Mouse (Mus musculus) left cerebral cortex, postnatal 10 days (tissue): ENCODE measurements around the gene Ccl7. TPM values are rescaled to one million over a fixed set of nuclear protein-coding genes. Genes with fewer than 3 reads are reported as not detected.

Experiments used
- DNase-seq, 2 experiments: peaks; one replicate each; pipeline ENCODE4 v3.0.0; 2021 to 2022; ENCODE audit warnings: low spot score in 2 of 2, mixed read lengths in 1 of 2; ENCODE audit errors: extremely low spot score in 1 of 2
- intact Hi-C: fragments of 180-260 bp; cut with DNase I; formaldehyde crosslinking; loops from one replicate; pipeline ENCODE4 v1.15.1; 2025
- total RNA-seq, 2 experiments: library from RNA; stranded (reverse); gene quantifications; 2 replicates each; pipeline ENCODE4 v1.2.3; 2021

The Ccl7 gene
- total RNA-seq: not detected

DNA sequence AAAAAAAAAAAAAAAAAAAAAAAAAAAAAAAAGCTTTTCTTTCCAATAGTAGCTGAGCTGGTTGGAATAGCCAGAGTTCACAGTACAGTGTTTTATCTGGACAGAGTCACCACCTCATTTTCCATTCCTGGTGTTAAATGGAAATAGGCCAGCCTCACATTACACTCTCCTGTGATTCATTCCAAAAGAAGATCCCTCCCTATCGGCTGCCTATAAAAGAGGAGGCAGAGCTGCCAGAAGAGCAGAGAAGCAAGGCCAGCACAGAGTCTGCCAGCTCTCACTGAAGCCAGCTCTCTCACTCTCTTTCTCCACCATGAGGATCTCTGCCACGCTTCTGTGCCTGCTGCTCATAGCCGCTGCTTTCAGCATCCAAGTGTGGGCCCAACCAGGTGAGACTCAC lies at the start of gene Ccl7:
TSS of gene Ccl7 (plus strand) at position 242 of the 400 bp plus-strand sequence.
- intact Hi-C loops: no loop called here
- no peak for DNase-seq

DNA sequence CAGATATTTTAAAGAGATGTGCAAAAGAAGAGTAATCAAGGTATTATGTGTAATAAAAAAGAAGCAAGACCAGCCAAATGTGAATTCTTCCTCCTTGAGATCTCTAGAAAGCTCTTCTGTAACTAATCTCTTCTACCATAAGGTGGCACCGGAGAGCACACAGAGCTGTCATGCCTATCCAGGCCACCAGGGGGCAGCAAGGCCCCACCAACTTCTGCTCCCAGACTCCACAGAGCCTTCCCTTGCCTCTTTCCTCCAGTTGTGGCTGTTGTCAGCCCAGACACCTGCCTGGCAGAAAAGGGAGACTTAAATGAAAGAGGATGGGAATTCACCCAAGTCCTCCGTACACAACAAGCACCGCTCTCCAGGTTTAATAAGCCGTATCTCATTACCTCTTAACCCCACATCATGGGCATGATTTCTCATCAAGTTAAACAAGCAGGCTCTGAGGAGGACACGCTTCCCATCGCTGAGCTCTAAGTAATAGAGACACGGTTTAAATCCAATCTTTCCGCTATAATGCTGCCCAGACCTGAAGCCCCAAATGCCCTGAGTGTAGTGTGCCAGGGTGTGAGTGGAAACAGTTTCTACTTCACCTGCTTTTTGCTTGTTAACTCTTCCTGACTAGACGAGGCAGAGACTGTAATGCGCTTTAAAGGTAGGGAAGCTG lies 49.2 kb upstream of the Ccl7 start:
- DNase-seq: peak; percentile 44 to 61
- intact Hi-C loops: loop anchor here (1.0 to 2.0 kb wide), 2 partner anchors 181 to 894 kb away; partner anchors contain the start of gene Rad51d

DNA sequence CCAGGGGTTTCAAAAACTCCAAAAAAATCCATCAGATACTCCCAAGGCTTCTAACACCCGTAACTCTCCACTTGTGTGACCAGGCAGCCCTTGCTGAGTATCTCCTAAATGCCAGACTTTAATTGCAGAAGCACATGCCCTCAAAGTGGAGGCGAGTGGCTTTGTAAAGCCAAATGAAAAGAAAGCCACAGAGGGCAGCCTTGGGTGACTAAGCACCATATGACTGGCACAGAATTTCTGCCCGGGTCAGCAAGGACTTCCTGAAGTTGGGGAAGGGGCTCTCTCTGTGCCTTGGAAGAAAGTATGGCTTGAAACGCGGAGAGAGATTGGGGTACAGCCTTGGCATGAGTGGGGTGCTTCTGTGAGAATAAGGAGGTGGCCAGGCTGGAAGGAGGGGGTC lies 48.4 kb upstream of the Ccl7 start:
- DNase-seq: no peak
- intact Hi-C loops: loop anchor here (2.0 kb wide), 1 partner anchor 894 kb away; the partner anchor contains the start of gene Rad51d

DNA sequence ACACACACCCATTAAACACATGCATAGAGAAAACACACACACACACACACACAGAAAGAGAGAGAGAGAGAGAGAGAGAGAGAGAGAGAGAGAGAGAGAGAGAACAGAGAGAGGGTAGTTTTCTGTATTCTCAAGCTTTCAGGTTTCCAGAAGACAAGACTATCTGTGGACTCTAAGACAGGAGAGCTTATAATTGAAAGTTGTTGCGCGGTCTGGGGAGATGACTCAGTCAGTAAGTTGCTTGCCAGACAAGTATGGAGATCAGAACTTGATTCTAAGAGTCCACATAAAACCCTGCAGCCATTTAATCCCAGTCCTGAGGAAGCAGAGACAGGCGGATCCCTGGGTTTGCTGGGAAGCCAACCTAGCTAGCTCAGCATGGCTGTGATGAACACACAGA lies 46.9 kb upstream of the Ccl7 start:
- DNase-seq: no peak
- intact Hi-C loops: no loop called here

DNA sequence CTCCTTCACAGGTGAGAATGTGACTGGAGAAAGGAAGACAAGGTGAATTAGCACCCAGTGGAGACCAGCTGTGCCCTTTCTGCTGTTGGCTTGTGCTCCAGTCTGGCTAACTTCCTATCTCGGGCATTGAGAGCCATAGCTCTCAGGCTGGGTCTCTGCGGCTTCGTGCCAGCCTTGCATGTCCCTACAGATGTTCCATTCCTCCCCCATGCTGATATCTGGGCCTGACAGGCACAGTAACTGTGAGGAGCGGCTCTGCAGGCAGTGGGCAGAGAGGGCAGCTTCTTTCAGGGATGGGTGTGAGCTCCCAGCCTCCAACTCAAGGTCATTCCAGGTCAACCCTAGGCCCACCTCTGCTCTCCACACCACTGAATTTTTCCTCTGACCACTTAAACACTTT lies 46.0 kb upstream of the Ccl7 start:
- no peak for DNase-seq
- intact Hi-C loops: no loop called here

DNA sequence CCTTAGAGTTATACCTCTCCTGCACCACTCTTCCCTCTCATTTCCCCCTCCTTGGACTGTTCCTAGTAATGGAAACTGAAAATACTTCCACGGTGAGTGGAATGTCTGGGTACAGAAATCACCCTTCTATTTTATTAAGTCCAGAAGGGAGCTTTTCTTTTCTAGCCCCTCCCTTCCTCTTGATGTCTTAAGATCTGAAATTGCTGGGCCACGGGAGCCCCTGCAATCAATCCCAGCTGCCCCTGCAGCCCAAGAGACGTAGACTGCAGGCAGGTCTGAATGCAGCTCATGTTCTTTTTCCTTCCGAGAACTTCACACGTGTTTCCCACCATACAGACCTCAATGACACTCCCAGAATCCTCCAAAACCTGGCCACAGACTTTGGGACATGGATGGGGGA lies 44.9 kb upstream of the Ccl7 start:
- intact Hi-C loops: no loop called here
- DNase-seq: no peak

DNA sequence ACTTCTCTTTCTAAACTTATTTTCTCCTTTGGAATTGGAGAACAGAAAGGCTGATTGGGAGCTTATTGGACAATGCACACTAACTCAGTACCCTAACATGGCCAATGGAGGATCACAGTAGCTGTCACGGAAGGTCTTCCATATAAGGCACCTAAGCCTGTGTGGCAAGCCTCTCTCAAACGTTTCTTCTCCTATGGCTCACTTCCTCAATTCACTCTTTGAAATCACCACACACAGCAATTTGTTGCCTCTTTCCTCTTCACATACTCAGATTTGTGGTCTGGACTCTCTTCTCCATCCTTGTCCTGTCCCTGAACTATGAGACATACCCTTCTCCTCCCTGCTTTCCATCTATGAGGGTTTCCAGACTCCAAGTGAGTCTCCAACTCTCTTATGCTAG lies 40.7 kb upstream of the Ccl7 start:
- no peak for DNase-seq
- intact Hi-C loops: no loop called here

DNA sequence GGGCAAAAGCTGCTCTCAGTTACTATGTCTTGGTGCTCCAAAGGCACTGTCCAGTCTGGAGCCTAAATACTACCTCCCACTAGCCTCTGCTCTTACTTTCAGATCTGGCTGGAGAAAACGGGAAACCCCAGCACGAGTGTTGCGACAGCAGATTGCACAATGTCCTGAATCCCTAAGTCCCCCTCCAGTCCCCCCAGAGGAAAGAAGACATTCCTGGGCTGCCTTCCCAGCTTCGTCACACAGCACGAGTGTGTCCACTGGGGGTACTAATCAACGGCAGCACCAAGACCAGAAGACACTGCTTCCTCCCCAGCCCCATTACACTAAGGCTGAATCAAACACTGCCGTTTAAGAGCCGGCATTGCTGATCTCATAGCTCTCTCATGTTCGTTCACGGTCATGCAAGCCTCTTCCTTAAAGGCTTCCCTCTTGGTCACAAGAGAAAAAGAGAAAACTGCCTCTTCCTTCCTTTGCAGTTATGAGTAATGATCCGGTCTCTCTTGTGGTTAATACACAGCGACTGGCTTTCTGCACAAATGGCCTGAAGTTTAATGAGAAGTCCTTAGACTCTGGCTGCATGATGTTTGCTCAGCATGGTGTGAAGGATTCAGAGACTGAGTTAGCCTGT lies 38.6 kb upstream of the Ccl7 start:
- intact Hi-C loops: no loop called here
- DNase-seq: peak in 1 of 2 experiments; percentile 55

DNA sequence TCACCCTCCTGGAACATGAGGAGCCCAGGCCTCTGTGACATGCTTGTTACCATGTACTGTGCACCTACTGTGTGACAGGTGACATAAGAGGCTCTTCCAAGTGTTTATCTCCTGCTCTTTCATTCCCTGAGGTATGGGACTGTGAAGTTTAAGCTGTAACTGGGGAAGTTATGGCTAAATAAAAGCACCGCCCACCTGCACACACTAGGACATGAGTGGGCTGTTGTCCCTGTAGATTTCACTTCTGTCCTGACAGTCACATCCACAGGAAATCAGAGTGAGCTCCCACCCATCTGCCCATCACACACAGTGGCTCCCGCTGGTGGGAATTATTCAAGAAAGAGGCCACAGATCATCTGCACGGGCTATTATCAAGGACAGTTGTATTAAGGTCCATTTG lies 35.4 kb upstream of the Ccl7 start:
- DNase-seq: no peak
- intact Hi-C loops: no loop called here

DNA sequence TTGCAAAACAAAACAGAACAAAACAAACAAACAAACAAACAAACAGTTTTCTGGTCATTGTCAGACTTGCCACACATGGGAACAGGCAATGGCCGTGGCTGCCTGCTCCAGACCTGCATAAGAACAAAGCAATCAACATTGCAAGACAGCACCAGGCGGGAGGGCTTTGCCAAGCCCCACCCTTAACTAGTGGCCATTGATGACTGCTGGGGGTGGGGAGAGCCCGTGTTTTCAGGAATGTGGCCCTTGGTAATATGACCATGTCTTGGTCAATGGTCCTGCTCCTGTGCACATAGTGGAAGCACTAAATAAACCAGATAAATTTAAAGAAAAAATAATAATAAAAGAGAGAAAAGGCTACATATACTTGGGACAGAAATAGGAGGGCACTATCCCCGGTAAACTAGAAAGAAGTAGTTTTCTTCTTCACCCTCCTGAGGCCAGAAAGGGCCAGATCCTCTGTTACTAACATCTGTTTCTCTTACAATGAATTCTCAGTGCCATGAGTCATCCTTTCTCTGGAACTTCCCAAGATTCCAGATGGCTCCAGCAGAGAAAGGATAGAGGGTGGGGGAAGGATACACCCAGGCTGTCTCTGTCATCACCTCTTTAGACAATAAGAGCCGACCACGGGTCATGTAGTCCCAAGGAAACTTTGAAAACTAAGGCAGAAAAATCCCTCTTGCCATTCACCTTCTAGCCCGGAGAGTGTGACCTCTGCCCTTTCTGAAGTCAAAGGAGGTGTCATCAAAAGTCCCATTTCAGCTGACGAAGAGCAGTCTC lies 33.9 kb upstream of the Ccl7 start:
- intact Hi-C loops: no loop called here
- no peak for DNase-seq

DNA sequence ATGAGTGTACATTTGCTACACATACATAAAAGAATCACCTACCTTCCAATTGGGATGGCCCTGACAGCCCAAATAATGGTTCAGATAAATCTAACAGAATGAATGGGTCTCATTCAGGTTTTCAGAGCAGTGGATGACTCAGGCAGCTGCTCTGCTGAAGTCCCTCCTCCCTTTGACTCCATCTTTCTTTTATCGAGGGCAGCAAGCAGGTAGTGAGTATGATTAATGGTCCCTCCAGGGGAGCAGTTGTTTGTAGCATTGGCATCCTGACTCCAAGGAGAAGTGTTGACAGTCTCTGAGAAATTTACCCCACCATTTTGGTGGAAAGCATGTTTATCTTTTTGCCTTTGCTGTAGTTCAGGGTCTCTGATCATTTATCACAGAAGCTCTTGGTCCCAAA lies 31.8 kb upstream of the Ccl7 start:
- intact Hi-C loops: no loop called here
- no peak for DNase-seq

DNA sequence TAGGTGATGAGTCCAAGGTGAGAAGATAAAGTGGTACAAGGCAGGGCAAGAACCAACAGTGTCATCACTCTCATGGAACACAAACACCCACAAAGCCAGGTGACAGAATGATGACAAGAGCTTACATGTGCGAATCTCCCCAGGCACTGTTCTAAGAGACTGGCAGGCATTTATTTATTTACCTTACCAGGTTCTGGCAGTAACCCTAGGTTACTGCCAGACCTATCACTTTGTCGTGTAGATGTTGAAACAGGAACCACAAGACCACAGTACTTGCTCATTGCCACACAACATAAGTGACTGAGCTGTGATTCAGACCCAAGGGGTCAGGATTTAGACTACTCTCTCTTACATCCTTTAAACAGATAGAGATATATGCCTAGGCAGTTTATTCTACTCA lies 30.4 kb upstream of the Ccl7 start:
- no peak for DNase-seq
- intact Hi-C loops: no loop called here

DNA sequence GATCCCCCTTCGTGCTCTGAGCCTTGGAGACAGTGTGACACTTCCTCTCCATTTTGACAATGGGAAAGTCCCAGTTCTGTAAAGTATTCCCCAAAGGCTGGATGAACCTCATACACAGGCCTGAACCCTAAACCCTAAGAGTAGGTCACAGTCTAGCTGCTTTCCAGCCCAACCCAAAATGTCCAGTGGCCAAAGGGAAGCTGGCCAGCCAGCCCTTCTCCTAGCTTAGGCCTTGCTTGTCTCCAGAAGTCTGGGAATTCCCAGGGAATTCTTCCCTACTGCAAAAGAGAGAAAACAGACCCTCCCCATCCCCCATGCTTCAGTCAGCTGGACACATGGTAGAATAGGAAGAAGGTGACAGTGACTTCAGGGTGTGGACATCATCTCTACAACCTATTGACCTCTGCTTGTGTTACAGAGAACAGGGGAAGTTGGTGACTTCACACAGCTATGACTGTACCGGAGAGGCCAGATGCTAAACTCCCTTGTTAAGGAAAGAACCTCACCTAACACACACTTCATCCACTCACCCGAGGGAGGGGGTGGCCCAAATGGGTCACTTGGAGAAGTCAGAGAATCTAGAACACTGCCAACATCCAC lies 29.2 kb upstream of the Ccl7 start:
- intact Hi-C loops: no loop called here
- DNase-seq: no peak

DNA sequence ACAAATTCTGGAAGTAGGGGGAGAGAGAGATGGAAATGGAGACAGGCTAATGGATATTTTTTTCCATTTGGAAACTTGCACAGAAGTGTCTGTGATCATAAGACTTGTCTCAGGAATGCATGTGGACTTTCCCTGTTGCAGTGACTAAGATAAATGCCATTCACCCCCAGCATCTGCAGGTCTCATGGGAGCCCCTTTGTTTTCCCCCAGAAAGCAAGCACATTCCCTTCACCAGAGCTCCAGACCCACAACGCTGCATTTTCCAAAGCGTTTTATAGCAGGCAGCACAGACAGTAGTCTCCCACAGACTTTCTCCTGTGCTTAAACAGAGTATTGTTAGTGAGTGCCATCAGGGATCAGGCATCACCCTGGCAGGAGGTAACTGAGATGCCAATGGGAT lies 26.1 kb upstream of the Ccl7 start:
- DNase-seq: no peak
- intact Hi-C loops: no loop called here

DNA sequence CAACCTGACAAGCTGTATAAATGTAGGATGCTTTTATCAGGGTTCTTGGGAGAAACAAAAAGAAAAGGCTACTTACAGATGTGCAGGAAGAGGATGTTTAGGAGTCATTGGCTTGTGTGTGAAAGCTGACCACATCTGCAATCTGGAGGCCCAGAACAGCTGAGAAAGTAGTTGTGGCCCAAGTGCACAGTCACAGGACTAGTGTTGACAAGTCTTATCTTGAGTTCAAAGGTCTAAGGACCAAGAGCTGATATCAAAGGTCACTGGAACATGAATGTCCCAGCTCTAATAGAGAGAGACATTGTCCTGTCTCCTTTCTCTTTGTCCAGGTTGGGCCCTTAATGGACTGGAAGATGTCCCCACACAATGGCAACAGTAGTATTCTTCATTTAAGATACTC lies 25.7 kb upstream of the Ccl7 start:
- no peak for DNase-seq
- intact Hi-C loops: no loop called here

DNA sequence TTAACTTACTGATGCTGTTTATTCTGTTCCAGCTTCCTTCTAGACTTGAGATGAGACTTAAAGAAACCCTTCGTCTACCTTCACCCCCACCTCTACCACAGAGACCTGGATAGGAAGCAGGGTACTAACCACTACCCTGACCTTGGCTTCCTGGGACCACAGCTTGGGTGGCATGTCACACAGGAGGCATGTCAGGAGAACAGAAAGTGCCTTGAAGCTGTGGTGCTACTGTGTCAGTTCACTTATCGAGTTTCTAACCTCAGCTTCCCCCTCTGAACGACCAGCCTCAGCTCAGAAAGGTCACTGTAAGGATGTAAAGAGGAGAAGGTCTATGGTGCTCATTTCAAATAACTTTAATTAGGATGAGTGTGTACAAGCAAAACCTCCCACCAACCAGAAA lies 24.1 kb upstream of the Ccl7 start:
- no peak for DNase-seq
- intact Hi-C loops: no loop called here

DNA sequence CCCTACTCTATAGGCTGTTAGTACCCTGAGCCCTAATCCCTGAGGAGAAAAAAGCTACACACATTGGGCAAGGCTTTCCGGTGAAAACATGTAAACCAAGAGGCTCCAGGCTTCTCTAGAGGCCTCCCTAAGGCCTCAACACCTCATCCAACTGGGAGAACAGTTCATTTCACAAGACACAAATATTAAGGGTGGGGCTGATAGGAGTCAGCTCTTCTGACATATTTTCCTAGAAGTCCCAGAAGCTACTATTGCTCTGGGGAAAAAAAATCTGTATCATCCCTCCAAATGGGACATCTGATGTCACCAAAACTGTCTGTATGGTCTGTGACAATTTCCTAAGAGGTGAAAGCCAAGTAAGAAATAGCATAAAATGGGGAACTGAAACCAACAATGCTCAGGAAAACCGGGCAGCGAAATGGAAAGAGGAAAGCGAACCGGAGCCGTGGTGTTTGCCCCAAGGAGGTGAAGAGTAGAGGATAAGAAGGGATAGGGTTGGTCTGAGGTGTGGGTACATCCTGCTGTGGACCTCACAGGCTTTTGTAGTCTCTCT lies 22.9 kb upstream of the Ccl7 start:
- intact Hi-C loops: no loop called here
- DNase-seq: no peak

DNA sequence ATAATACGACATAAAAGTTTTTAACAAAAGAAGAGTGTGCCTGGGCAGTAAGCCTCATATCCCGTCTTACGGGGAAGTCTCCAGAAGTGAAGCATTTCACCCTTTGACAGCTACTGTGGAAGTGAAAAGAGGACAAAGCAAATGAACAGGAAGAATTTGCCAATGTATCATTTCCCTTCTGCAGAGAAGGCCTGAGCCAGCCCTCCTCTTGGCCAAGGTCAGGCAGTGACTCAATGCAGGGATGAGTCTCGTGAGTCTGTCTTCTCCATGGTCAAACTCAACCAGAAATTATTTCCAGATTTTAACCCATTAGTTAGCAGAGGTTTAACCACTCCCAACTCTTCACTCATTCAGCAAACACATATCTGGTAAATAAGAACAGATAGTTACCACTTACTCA lies 21.7 kb upstream of the Ccl7 start:
- no peak for DNase-seq
- intact Hi-C loops: no loop called here

DNA sequence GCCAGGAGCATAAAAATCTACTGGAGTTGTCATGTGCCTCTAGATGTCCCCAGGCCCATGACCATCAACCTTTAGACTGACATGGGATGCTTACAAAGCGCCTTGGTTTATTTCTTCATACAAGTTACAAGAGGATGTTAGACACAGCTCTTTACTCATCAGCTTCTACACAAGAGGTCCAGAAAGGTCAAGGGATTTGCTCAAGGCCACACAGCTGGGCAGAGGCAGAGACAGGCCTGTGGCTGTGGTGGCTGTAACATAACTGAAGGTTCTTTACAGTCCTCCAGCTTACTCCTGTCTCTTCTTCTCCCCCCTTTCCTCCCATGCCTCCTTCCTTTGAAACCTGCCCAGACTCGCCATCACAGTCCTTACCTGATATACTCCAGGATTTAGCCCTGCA lies 15.3 kb upstream of the Ccl7 start:
- intact Hi-C loops: no loop called here
- no peak for DNase-seq
